In genomic region chr4:57813576-57813945, GRCm38 (mm10) we compare ENCODE assay signal across 11 mouse cellular contexts.
DNase-seq lines count a peak whose midpoint lies in the region; ATAC-seq and TF ChIP-seq lines count a peak whose summit lies in the region.
"Had no signal": no experiment of that assay in that cellular context is flagged by ENCODE, and none has a peak within 500 bp of the region (broad histone marks: within the 10 kb centered on the region; RNA-seq: fewer than 3 reads in every experiment).

No protein-coding gene starts in this region.

- no peak for TF ChIP-seq CTCF in heart, postnatal 0 days (IDR thresholded peaks at IDR 0.05; ENCODE audit: low read depth)
- no peak for TF ChIP-seq CTCF in small intestine, adult 2 months (IDR thresholded peaks at IDR 0.05; ENCODE audit: extremely low read depth, insufficient read length, insufficient replicate concordance, low read depth, low read length)

- TF ChIP-seq POLR2A in small intestine, adult 2 months (IDR thresholded peaks at IDR 0.05; ENCODE audit: low read depth, low read length): no peak

- H3K27me3 ChIP-seq in heart, postnatal 0 days (ENCODE audit: control insufficient read depth, insufficient read depth, low read length): no peaks in the 10 kb centered on the region
- no peaks in the 10 kb centered on the region for H3K27me3 ChIP-seq in small intestine, adult 2 months (ENCODE audit: control insufficient read depth, insufficient read depth, low read length)
- no peaks in the 10 kb centered on the region for H3K27me3 ChIP-seq in forebrain, embryonic 12.5 days
- H3K27me3 ChIP-seq: midbrain, embryonic 13.5 days; Patski had no signal

- H3K4me2 ChIP-seq in heart, postnatal 0 days (ENCODE audit: low read depth, low read length): no peak overlapping the region
- no peak overlapping the region for H3K4me2 ChIP-seq in forebrain, embryonic 12.5 days
- H3K4me2 ChIP-seq: midbrain, embryonic 13.5 days had no signal

- WGBS in heart, postnatal 0 days: 62% methylated on average over 4 of the region's 4 CpGs
- WGBS in small intestine, adult 2 months: 85% methylated on average over 4 of the region's 4 CpGs
- WGBS in forebrain, embryonic 12.5 days: 97% methylated on average over 4 of the region's 4 CpGs

- peak overlapping the region; percentile 79 for H3K27ac ChIP-seq in heart, postnatal 0 days (ENCODE audit: low read depth)
- peak overlapping the region; percentile 45; the same call in 1 of the 2 replicates for H3K27ac ChIP-seq in small intestine, adult 2 months (ENCODE audit: insufficient read depth, low read depth, low read length)
- no peak overlapping the region for H3K27ac ChIP-seq in forebrain, embryonic 12.5 days
- H3K27ac ChIP-seq: midbrain, embryonic 13.5 days had no signal

- peak; percentile 31 for DNase-seq in kidney, adult 9 months
- DNase-seq in kidney, postnatal 25 days: no peak
- no peak for DNase-seq in heart, postnatal 0 days (ENCODE audit: low spot score)
- DNase-seq in urinary bladder, adult 2 months (ENCODE audit: low spot score): no peak
- no peak for DNase-seq in layer of hippocampus, postnatal 10 days (ENCODE audit: low spot score in 2 of 2)
- DNase-seq: right cerebral cortex, postnatal 25 days had no signal

- peaks cover 26% of the 10 kb centered on the region for H3K4me1 ChIP-seq in heart, postnatal 0 days (ENCODE audit: control insufficient read depth, insufficient read depth)
- H3K4me1 ChIP-seq in small intestine, adult 2 months (ENCODE audit: control insufficient read depth, insufficient read depth, insufficient read length, low read length): no peaks in the 10 kb centered on the region
- H3K4me1 ChIP-seq in forebrain, embryonic 12.5 days: peaks cover 6% of the 10 kb centered on the region; the same call in 1 of the 2 replicates
- H3K4me1 ChIP-seq: midbrain, embryonic 13.5 days had no signal

- H3K9ac ChIP-seq in heart, postnatal 0 days (replicated peaks; ENCODE audit: low read depth, low read length): no peak overlapping the region
- H3K9ac ChIP-seq in forebrain, embryonic 12.5 days: no peak overlapping the region
- H3K9ac ChIP-seq: midbrain, embryonic 13.5 days had no signal

- no peak overlapping the region for H3K4me3 ChIP-seq in heart, postnatal 0 days (ENCODE audit: low read depth, low read length)
- no peak overlapping the region for H3K4me3 ChIP-seq in small intestine, adult 2 months (ENCODE audit: low read depth, low read length)
- H3K4me3 ChIP-seq in forebrain, embryonic 12.5 days (replicated peaks): no peak overlapping the region
- H3K4me3 ChIP-seq: midbrain, embryonic 13.5 days had no signal

- peak; percentile 98 for ATAC-seq in CD4-positive, CD25-positive, alpha-beta regulatory T cell, adult 4 months
- 0 out of 2 replicates have a peak, but pooled peaks have one; percentile 5 for ATAC-seq in heart, postnatal 0 days (ENCODE audit: insufficient read depth, low read depth)
- no peak for ATAC-seq in forebrain, embryonic 12.5 days (ENCODE audit: low FRiP score)
- ATAC-seq: midbrain, embryonic 13.5 days; Patski had no signal

- TF ChIP-seq EP300 in heart, postnatal 0 days (IDR thresholded peaks at IDR 0.05; ENCODE audit: low read depth): no peak

- H3K9me3 ChIP-seq in heart, postnatal 0 days (replicated peaks; ENCODE audit: control insufficient read depth, low read length): no peaks in the 10 kb centered on the region
- H3K9me3 ChIP-seq in forebrain, embryonic 12.5 days: no peaks in the 10 kb centered on the region
- H3K9me3 ChIP-seq: midbrain, embryonic 13.5 days had no signal

- H3K36me3 ChIP-seq in heart, postnatal 0 days (replicated peaks; ENCODE audit: control insufficient read depth, insufficient read depth, low read length): peaks cover 16% of the 10 kb centered on the region; the same call in 1 of the 2 replicates
- no peaks in the 10 kb centered on the region for H3K36me3 ChIP-seq in small intestine, adult 2 months (ENCODE audit: control insufficient read depth, insufficient read depth, low read length)
- no peaks in the 10 kb centered on the region for H3K36me3 ChIP-seq in forebrain, embryonic 12.5 days (replicated peaks)
- H3K36me3 ChIP-seq: midbrain, embryonic 13.5 days had no signal
